Mouse (Mus musculus) hindbrain, embryonic 11.5 days (tissue): ENCODE data around the gene Ccdc158. TPM values are rescaled to one million over a fixed set of nuclear protein-coding genes. Genes with fewer than 3 reads are reported as not detected.

Source experiments
- ATAC-seq: fragments of 200-750 bp; cut with Nextera tagmentation; 2 replicates; pipeline ENCODE4 v1.8.0; 2017; ENCODE audit warnings: mild to moderate bottlenecking, moderate TSS enrichment, moderate library complexity; ENCODE audit not compliant: low FRiP score
- DNase-seq: peaks from one replicate; pipeline ENCODE4 v3.0.0-alpha.2; 2015; ENCODE audit warnings: low spot score
- H3K27ac ChIP-seq: fragments of 300-500 bp; sonication (generic); 2 replicates; pipeline ENCODE4 v1.5.1; 2014; ENCODE audit warnings: mild to moderate bottlenecking, low read depth, low read length
- H3K27me3 ChIP-seq: fragments of 300-500 bp; sonication (generic); 2 replicates; pipeline ENCODE4 v1.6.1; 2014; ENCODE audit warnings: mild to moderate bottlenecking, low read length, moderate library complexity, mixed read lengths; ENCODE audit not compliant: control insufficient read depth, insufficient read depth
- H3K36me3 ChIP-seq: fragments of 300-500 bp; sonication (generic); 2 replicates; pipeline ENCODE4 v1.6.1; 2014; ENCODE audit warnings: mild to moderate bottlenecking, low read length, moderate library complexity, mixed read lengths; ENCODE audit not compliant: control insufficient read depth, insufficient read depth
- H3K4me1 ChIP-seq: fragments of 300-500 bp; sonication (generic); replicated peaks from 2 replicates; pipeline ENCODE4 v1.6.1; 2014; ENCODE audit warnings: low read length, mixed read lengths; ENCODE audit not compliant: control insufficient read depth, insufficient read depth
- H3K4me2 ChIP-seq: fragments of 300-500 bp; sonication (generic); replicated peaks from 2 replicates; pipeline ENCODE4 v1.6.1; 2014; ENCODE audit warnings: mild to moderate bottlenecking, low read depth, low read length
- H3K4me3 ChIP-seq: fragments of 300-500 bp; sonication (generic); 2 replicates; pipeline ENCODE4 v1.5.1; 2014; ENCODE audit warnings: low read depth, low read length
- H3K9ac ChIP-seq: fragments of 300-500 bp; sonication (generic); 2 replicates; pipeline ENCODE4 v1.6.1; 2014; ENCODE audit warnings: low read depth, low read length
- H3K9me3 ChIP-seq: fragments of 300-500 bp; sonication (generic); 2 replicates; pipeline ENCODE4 v1.6.1; 2016; ENCODE audit warnings: low read length; ENCODE audit not compliant: control insufficient read depth
- WGBS: fragments of 180-500 bp; shearing (Covaris S2); extraction: QIAGEN DNeasy Blood & Tissue Kit; methylation state at CpG from one replicate; pipeline ENCODE4 v1.1.7; 2014; 5-methylcytosine and 5-hydroxymethylcytosine counted together
- polyA plus RNA-seq: library from polyadenylated mRNA; unstranded; fragments of >200 nt; fragmentation: Nextera tagmentation; extraction: Ambion mirVana; gene quantifications from 2 replicates; pipeline ENCODE4 v1.2.1, GENCODE M21; 2014

Gene Ccdc158
- polyA plus RNA-seq = 0.89 and 1.1 TPM in 2 replicates

DNA sequence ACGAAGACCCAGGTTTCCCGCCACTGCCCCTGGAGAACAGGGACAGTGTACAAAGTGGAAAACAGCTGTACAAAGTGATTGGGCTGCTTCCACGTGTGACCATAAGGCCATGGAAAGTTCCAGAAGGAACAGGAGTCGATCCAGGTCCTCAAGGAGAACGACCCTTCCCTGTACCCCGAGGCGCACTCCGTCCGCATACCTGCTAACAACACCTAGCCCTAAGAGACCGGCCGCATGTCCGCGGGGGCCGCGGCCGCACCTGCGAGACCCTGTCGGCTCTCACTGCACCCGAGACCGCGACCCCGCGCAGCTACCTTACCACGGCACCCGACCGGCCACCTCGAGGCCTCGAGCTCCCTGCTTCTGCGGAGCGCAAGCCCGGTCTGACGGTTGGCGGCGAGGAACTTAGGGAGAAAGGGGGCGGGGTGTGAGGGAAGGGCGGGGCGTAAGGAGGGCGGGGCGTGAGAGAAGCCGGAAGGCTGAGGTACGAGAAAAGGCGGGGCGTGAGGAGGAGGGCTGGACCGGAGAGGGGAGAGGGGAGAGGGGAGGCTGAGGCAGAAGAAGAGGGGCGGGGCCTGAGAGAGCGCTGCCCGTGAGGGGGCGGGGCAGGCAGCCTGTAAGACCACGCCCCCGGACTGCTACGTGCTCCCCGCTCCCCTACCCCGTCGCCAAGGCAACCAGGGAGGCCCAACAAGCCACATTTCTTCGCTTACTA, at the start of gene Ccdc158:
Gene Ccdc158, minus strand, starts transcription at position 413 of the 715 bp plus-strand sequence.
- peak within 1 kb of the TSS; percentile 35 for H3K4me3 ChIP-seq
- WGBS = 17% methylated on average over 46 of the region's 55 CpGs
- 0 out of 2 replicates have a peak within 1 kb of the TSS, but pooled peaks have one; percentile 23 for H3K9ac ChIP-seq
- ATAC-seq = peak; percentile 91
- peak within 1 kb of the TSS; percentile 77 for H3K4me2 ChIP-seq
- no peaks in the 10 kb centered on the region for H3K36me3 ChIP-seq
- no peak within 1 kb of the TSS for H3K27ac ChIP-seq
- peak; percentile 97 for DNase-seq
- H3K9me3 ChIP-seq = no peaks in the 10 kb centered on the region
- no peaks in the 10 kb centered on the region for H3K4me1 ChIP-seq
- H3K27me3 ChIP-seq = no peaks in the 10 kb centered on the region

DNA sequence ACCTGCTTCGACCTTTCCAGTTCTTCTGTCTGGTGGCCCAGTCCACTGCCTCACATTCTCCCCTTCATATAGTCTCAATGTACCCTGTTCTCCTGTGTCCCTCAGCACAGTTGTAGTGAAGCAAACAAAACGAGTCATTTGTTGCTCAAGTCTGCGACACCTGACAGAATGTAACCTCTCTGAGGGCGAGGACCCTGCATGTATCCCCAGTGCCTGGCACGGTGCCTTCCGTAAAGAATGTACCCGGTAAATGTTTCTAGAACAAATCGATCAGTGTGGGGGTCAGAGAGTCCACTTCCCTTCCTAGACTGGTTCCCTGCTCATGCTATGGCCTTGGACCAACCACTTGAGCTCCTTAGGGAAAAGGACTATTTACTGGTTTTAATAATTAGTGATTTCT, 46.5 kb upstream of the Ccdc158 start:
- Histone ChIP-seq H3K36me3 (no peaks in the 10 kb centered on the region), H3K27ac (no peak overlapping the region), H3K9ac (no peak overlapping the region), H3K9me3 (no peaks in the 10 kb centered on the region), H3K4me3 (no peak overlapping the region), H3K4me2 (no peak overlapping the region), H3K4me1 (no peaks in the 10 kb centered on the region), H3K27me3 (no peaks in the 10 kb centered on the region)
- 96% methylated on average over 8 of the region's 8 CpGs for WGBS
- no peak for DNase-seq
- ATAC-seq = no peak

DNA sequence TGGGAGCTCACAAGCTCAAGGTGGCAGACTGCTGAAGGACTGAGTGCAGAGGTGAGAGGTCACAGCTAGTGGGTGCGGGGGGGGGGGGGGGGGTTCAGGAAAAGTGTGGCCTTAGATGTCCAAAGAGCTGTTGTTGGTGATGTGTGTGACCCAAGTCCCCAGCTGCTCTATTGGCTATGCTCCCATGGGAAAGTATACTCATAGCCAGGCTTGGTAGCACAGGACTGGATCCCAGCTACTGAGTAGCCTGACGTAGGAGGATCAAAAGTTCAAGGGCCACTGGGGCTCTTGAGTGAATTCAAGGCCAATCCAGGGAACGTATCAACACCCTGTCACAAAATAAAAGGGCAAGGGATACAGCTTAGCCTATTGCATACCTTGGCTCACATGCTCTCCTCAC, 43.8 kb upstream of the Ccdc158 start:
- H3K36me3 ChIP-seq = no peaks in the 10 kb centered on the region
- 68% methylated on average over 3 of the region's 3 CpGs for WGBS
- H3K9me3 ChIP-seq = no peaks in the 10 kb centered on the region
- no peak overlapping the region for H3K4me2 ChIP-seq
- ATAC-seq (no peak), DNase-seq (no peak)
- no peak overlapping the region for H3K4me3 ChIP-seq
- no peaks in the 10 kb centered on the region for H3K27me3 ChIP-seq
- H3K27ac ChIP-seq = no peak overlapping the region
- H3K4me1 ChIP-seq = no peaks in the 10 kb centered on the region
- H3K9ac ChIP-seq = no peak overlapping the region

DNA sequence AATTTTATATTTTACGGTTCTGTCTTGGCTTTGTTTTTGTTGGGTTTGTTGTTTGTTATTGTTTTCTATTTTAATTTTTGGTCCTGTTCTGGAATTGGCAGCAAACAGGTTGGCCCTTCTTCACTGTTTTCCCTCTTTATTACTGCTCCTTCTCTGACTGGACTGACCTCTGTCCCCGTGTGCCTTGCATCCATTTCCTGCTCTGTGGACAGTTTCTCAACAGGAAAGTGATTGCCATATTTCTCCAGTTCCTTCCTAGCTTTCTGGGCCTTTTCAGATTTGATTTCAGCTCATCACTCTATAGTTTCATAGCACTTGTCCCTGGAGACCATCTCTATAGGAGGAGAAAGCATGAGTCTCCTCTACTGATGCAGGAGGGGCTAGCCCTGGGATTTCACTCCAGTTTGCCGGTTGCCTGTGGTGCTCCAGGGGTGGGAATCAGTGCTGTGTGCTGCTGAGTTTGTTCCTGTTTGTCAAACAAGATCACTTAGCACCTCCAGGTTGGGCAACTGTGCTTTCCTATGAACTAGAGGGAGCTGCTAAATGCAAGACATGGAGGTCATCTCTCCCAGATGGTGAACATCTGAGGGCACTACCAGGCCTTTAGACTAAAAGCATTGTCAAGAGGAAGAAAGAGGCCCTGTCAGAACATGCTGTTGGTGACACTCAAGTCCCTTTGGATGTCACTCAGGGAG, 42.7 kb upstream of the Ccdc158 start:
- Histone ChIP-seq H3K36me3 (no peaks in the 10 kb centered on the region), H3K9ac (no peak overlapping the region), H3K9me3 (no peaks in the 10 kb centered on the region), H3K27ac (no peak overlapping the region), H3K4me1 (no peaks in the 10 kb centered on the region), H3K4me3 (no peak overlapping the region), H3K27me3 (no peaks in the 10 kb centered on the region), H3K4me2 (no peak overlapping the region)
- ATAC-seq = no peak
- no peak for DNase-seq
- 73% methylated on average over 3 of the region's 3 CpGs for WGBS

DNA sequence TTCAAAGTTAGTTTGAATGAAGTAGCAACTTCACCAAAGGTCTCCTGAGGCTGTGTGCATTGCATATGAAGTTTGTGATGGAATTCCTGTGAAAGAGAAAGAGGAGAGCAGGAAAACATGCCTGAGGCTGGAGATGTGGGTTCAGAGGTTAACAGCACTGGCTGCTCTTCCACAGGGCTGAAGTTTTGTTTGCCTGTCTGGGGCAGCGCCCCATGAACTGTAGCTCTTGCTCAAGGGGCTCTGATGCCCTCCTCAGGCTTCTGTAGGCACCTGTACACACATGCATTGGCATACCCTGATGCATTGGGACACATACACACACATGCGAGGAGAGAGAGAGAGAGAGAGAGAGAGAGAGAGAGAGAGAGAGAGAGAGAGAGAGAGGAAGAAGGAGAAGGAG, 40.8 kb upstream of the Ccdc158 start:
- no peak overlapping the region for H3K9ac ChIP-seq
- ATAC-seq = no peak
- WGBS = 67% methylated on average over 2 of the region's 2 CpGs

DNA sequence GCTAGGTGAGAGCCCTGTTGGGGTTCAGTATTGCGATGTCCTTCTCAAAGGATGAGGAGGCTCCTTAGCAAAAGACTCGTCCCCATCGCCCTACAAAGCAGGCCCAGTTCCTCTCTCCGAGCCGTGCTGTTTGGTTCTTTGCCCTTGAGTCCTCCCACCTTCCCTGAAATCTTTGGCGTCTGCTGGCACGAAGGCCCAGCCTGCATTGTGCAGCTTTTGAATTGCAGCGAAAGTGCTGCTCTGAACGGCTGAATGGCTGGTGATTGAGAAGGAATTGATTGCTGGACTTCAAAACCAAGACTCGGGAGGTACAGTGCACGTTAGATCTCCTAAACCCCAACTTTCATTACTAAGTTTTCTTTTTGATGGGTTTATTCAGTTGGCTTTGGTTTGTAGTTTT, 40.2 kb upstream of the Ccdc158 start:
- ATAC-seq (no peak), DNase-seq (no peak)
- no peak overlapping the region for H3K27ac ChIP-seq
- H3K4me1 ChIP-seq = no peaks in the 10 kb centered on the region
- no peak overlapping the region for H3K4me2 ChIP-seq
- 42% methylated on average over 11 of the region's 11 CpGs for WGBS
- no peaks in the 10 kb centered on the region for H3K27me3 ChIP-seq
- no peak overlapping the region for H3K9ac ChIP-seq
- no peaks in the 10 kb centered on the region for H3K36me3 ChIP-seq
- no peaks in the 10 kb centered on the region for H3K9me3 ChIP-seq
- H3K4me3 ChIP-seq = no peak overlapping the region

More for the DNA sequence above, 40.8 kb upstream of the Ccdc158 start:
- Histone ChIP-seq H3K27ac (no peak overlapping the region), H3K27me3 (no peaks in the 10 kb centered on the region), H3K9me3 (no peaks in the 10 kb centered on the region), H3K4me3 (no peak overlapping the region), H3K4me1 (no peaks in the 10 kb centered on the region), H3K36me3 (no peaks in the 10 kb centered on the region), H3K4me2 (no peak overlapping the region)
- no peak for DNase-seq

DNA sequence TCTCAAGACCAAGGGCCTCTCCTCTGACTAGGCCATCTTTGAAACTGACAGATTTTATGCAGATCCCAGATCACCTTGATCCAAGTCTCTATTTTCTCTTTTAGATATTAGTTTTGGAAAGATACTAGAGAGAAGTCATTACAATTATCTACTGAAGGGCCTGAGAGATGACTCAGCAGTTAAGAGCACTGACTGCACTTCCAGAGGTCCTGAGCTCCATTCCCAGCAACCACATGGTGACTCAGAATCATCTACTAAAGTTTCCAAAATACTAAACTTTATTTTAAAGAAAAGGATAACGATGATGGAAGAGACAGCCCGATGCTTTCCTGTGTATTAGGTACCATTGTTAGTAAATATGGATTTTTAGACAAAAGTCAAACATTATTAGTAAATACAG, 39.8 kb upstream of the Ccdc158 start:
- Histone ChIP-seq H3K4me3 (no peak overlapping the region), H3K36me3 (no peaks in the 10 kb centered on the region), H3K27ac (no peak overlapping the region), H3K27me3 (no peaks in the 10 kb centered on the region), H3K4me2 (no peak overlapping the region), H3K9ac (no peak overlapping the region), H3K9me3 (no peaks in the 10 kb centered on the region), H3K4me1 (no peaks in the 10 kb centered on the region)
- WGBS = 97% methylated on average over 2 of the region's 2 CpGs
- DNase-seq (no peak), ATAC-seq (no peak)

DNA sequence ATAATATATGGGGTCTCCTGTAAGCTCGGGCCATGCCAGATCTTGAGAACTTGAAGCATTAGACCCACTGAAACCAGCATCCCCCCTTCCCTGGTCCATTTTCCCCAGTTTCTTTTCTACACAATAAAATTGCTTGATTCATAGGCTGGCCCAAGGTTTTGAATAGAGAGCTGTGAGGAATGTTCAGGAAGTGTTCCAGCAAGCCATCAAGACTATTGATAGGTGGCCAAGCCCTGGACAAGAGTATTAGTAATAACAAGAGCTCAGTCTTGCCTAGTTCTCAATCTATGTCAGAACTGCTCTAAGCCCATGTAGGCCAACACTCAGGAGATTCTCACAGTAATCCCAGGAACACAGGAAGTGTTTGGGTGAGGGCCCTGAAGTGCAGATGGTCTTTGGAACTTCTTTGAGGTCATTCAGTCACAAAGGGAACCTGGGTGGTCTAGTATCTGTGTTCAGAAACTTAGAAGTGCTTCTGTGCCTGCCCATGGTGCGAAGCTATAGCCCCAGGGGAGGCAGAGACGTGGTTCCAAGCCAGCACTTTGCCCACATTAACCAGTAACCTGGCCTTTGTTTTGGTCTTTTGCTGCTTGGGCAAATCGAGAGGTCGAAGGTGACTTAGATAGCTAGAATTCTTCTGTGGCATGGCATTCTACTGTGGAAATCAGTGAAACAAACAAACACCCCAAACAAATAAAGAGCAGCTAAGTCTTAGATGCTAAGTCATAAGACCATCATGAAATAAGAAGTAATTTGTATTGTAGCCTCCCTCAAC, 37.7 kb upstream of the Ccdc158 start:
- H3K4me2 ChIP-seq = no peak overlapping the region
- H3K36me3 ChIP-seq = no peaks in the 10 kb centered on the region
- DNase-seq (no peak), ATAC-seq (no peak)
- H3K27ac ChIP-seq = no peak overlapping the region
- H3K4me1 ChIP-seq = no peaks in the 10 kb centered on the region; the same call in 1 of the 2 replicates
- no peaks in the 10 kb centered on the region for H3K9me3 ChIP-seq
- H3K27me3 ChIP-seq = no peaks in the 10 kb centered on the region
- no peak overlapping the region for H3K9ac ChIP-seq
- no peak overlapping the region for H3K4me3 ChIP-seq
- WGBS = 70% methylated on average over 5 of the region's 5 CpGs
